Mouse (Mus musculus) c-Kit-positive CD71-negative TER-119-negative erythroid progenitor cells, embryonic 14.5 days (primary cell): ENCODE data around the gene Iffo1.

ENCODE experiments used
- DNase-seq: peaks from one replicate; pipeline ENCODE4 v3.0.0-alpha.2; 2013; ENCODE audit warnings: low read depth

The Iffo1 gene

DNA sequence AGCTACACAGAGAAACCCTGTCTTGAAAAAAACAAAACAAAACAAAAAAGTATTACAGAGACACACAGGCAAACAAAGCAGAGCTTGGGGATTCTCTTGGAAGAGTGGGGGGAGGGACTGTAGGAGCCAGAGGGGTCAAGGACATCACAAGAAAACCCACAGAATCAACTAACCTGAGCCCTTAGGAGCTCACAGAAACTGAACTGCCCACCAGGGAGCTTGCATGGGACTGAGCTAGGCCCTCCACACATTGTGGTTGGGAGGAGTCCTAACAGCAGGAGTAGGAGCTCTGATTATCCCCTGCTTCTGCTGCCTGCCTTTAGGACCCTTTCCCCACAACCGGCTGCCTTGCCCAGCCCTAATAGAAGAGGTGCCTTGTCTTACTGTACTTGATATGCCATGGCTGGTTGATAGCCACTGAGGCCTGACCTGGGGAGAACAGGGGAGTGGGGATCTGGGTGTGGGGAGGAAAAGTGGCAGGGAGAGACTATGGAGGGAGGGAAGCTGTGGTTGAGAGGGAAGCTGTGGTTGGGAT lies 50.6 kb downstream of the Iffo1 start:
- DNase-seq = no peak

DNA sequence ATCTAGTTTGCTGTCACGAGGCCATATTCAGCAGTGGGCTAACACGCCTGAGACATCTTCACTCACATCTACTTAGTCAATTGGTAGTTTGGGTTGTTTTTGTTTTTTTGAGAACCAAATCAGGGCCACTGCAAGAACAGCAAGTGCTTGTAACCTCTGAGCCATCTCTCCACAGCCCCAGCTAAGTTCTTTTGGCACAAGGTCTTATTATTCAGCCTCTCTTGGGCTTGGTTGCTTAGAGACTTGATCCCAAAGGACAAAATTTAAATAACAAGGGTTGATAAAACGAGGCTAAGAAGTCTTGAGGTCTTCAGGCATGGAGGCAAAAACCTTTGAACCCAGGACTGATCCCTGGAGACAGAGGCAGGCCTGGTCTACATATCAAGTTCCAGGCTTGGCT lies 51.3 kb downstream of the Iffo1 start:
- DNase-seq = no peak

DNA sequence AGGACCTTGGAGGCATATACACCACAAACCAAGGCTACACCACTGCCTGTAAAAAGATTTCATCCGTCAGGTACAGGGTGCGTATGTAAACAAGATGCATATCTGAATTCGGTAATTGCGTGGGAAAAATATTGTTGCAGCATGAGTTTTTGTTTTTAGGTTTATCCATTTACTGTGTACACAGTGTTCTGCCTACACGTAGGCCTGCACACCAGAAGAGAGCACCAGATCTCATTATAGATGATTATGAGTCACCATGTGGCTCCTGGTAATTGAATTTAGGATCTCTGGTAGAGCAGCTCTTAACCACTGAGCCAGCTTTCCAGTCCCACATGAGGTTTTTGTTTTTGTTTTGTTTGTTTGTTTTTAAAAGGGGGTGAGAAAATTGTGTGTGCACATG lies 52.1 kb downstream of the Iffo1 start:
- no peak for DNase-seq

DNA sequence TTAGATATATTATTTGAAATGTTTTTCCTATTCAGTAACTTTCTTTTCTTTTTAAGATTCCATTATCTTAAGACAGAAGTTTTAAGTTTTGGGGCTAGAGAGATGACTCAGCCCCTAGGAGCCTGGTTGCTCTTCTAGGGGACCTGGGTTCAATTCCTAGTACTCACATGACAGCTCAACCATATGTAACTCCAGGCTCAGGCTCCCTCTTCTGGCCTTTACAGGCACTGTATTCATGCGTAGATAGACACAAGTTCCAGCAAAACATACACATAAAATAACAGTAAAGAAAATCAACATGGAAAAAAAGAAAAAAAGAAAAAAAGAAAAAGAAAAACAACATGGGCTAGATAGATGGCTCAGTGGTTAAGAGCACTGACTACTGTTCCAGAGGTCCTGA lies 65.4 kb downstream of the Iffo1 start:
- DNase-seq = no peak
